ENCODE assay signal across 8 mouse cellular contexts in genomic region chr3:152191791-152192237, GRCm38 (mm10). TPM values are rescaled to one million over a fixed set of nuclear protein-coding genes. Genes with fewer than 3 reads are reported as not detected.
DNase-seq lines count a peak whose midpoint lies in the region; ATAC-seq lines count a peak whose summit lies in the region.

No protein-coding gene starts in this region.

- H3K9me3 ChIP-seq in embryonic facial prominence, embryonic 11.5 days (replicated peaks; ENCODE audit: control insufficient read depth, low read length) = no peaks in the 10 kb centered on the region
- no peaks in the 10 kb centered on the region for H3K9me3 ChIP-seq in heart, embryonic 14.5 days (ENCODE audit: control insufficient read depth, low read length)

- no peak overlapping the region; the same call in 1 of the 2 replicates for H3K9ac ChIP-seq in embryonic facial prominence, embryonic 11.5 days (replicated peaks; ENCODE audit: low read length)
- H3K9ac ChIP-seq in heart, embryonic 14.5 days (ENCODE audit: low read length) = peak overlapping the region; percentile 87

- H3K4me3 ChIP-seq in embryonic facial prominence, embryonic 11.5 days (ENCODE audit: low read depth, low read length) = peak overlapping the region; percentile 34
- peak overlapping the region; percentile 58 to 61 for H3K4me3 ChIP-seq in heart, embryonic 14.5 days (ENCODE audit: control insufficient read depth in 1 of 2, insufficient read depth in 1 of 2, low read depth in 1 of 2, low read length in 2 of 2)

- H3K27me3 ChIP-seq in embryonic facial prominence, embryonic 11.5 days (ENCODE audit: control insufficient read depth, insufficient read depth, low read length) = no peaks in the 10 kb centered on the region
- no peaks in the 10 kb centered on the region for H3K27me3 ChIP-seq in heart, embryonic 14.5 days (ENCODE audit: control insufficient read depth, insufficient read depth, low read length)

- WGBS in embryonic facial prominence, embryonic 11.5 days = 29% methylated on average over 6 of the region's 6 CpGs
- 2% methylated on average over 6 of the region's 6 CpGs for WGBS in heart, embryonic 14.5 days

- no peak overlapping the region for H3K27ac ChIP-seq in embryonic facial prominence, embryonic 11.5 days (replicated peaks; ENCODE audit: low read depth, low read length)
- peak overlapping the region; percentile 88 to 94 for H3K27ac ChIP-seq in heart, embryonic 14.5 days (replicated peaks in 1 of 2; ENCODE audit: control insufficient read depth in 1 of 2, insufficient read depth in 1 of 2, low read depth in 2 of 2, low read length in 2 of 2)

- 0 out of 2 replicates have a peak, but pooled peaks have one; percentile 29 for ATAC-seq in embryonic facial prominence, embryonic 11.5 days (replicated peaks; ENCODE audit: insufficient number of reproducible peaks, low FRiP score, low TSS enrichment, low read depth)
- ATAC-seq in heart, embryonic 14.5 days (ENCODE audit: insufficient number of reproducible peaks, insufficient read depth, low FRiP score, low read depth) = peak; percentile 52; the same call in 1 of the 2 replicates
- ATAC-seq in megakaryocyte progenitor cell, adult 5-6 weeks (replicated peaks; ENCODE audit: poor library complexity) = peak; percentile 37

- H3K36me3 ChIP-seq in embryonic facial prominence, embryonic 11.5 days (replicated peaks; ENCODE audit: control insufficient read depth, insufficient read depth, low read depth, low read length) = no peaks in the 10 kb centered on the region
- H3K36me3 ChIP-seq in heart, embryonic 14.5 days (ENCODE audit: control insufficient read depth, insufficient read depth, low read length) = no peaks in the 10 kb centered on the region

- no peaks in the 10 kb centered on the region for H3K4me1 ChIP-seq in embryonic facial prominence, embryonic 11.5 days (ENCODE audit: control insufficient read depth, insufficient read depth, low read length)
- H3K4me1 ChIP-seq in heart, embryonic 14.5 days (ENCODE audit: control insufficient read depth in 2 of 2, insufficient read depth in 2 of 2, low read length in 2 of 2) = peaks cover 5 to 36% of the 10 kb centered on the region in 2 experiments

- H3K4me2 ChIP-seq in embryonic facial prominence, embryonic 11.5 days (ENCODE audit: low read depth, low read length) = peak overlapping the region; percentile 52
- H3K4me2 ChIP-seq in heart, embryonic 14.5 days (ENCODE audit: low read length) = peak overlapping the region; percentile 86

- DNase-seq in urinary bladder, postnatal 25 days (ENCODE audit: low spot score) = peak; percentile 15
- DNase-seq in urinary bladder, postnatal 4 days (ENCODE audit: low spot score in 2 of 2) = no peak
- peak; percentile 36 for DNase-seq in embryonic facial prominence, embryonic 11.5 days (ENCODE audit: low spot score)
- peak; percentile 61 for DNase-seq in kidney, postnatal 14 days
- no peak for DNase-seq in frontal cortex, postnatal 36 days (ENCODE audit: low spot score in 2 of 2)
- no peak for DNase-seq in urinary bladder, adult 2 months (ENCODE audit: low spot score)

RNA-seq across cellular contexts. Expression of gene Dnajb4, which starts 18.3 kb away (rescaled TPM):
- 31.1 and 32.6 TPM in 2 replicates for polyA plus RNA-seq in embryonic facial prominence, embryonic 11.5 days (2014; fragmentation: Nextera tagmentation; extraction: Ambion mirVana)
- polyA plus RNA-seq in heart, embryonic 14.5 days (2014; fragmentation: Nextera tagmentation; extraction: Ambion mirVana) = 46.2 and 47.9 TPM in 2 replicates
- total RNA-seq in megakaryocyte progenitor cell, adult 5-6 weeks (2015) = 37.8 and 37.9 TPM in 2 replicates
- total RNA-seq in megakaryocyte progenitor cell, adult 5-6 weeks (2017) = 39.3 and 43.5 TPM in 2 replicates
- 38.7 and 39.3 TPM in 2 replicates for polyA plus RNA-seq in urinary bladder, adult 2 months (2012; rRNA removed)

RNA-seq across cellular contexts. Expression of gene Fubp1, which starts 18.4 kb away (rescaled TPM):
- 419 and 482 TPM in 2 replicates for polyA plus RNA-seq in embryonic facial prominence, embryonic 11.5 days (2014; fragmentation: Nextera tagmentation; extraction: Ambion mirVana)
- polyA plus RNA-seq in heart, embryonic 14.5 days (2014; fragmentation: Nextera tagmentation; extraction: Ambion mirVana) = 113 and 117 TPM in 2 replicates
- total RNA-seq in megakaryocyte progenitor cell, adult 5-6 weeks (2015) = 149 and 188 TPM in 2 replicates
- 204 and 275 TPM in 2 replicates for total RNA-seq in megakaryocyte progenitor cell, adult 5-6 weeks (2017)
- polyA plus RNA-seq in urinary bladder, adult 2 months (2012; rRNA removed) = 57.6 and 74.3 TPM in 2 replicates

RNA-seq across cellular contexts. Expression of gene Gipc2, which starts 25.8 kb away (rescaled TPM):
- polyA plus RNA-seq in embryonic facial prominence, embryonic 11.5 days (2014; fragmentation: Nextera tagmentation; extraction: Ambion mirVana) = 4.2 TPM in 2 replicates
- polyA plus RNA-seq in heart, embryonic 14.5 days (2014; fragmentation: Nextera tagmentation; extraction: Ambion mirVana) = 2.9 and 4.1 TPM in 2 replicates
- 0.22 TPM in 1 of 2 replicates, not detected in the other for total RNA-seq in megakaryocyte progenitor cell, adult 5-6 weeks (2015)
- not detected in 2 replicates for total RNA-seq in megakaryocyte progenitor cell, adult 5-6 weeks (2017)
- polyA plus RNA-seq in urinary bladder, adult 2 months (2012; rRNA removed) = 3.3 and 4.9 TPM in 2 replicates

Comparison
In these comparisons a context has a peak if more than half of its experiments do, and no peak if none do; other contexts are left out.
1. DNase-seq: peak in urinary bladder, postnatal 25 days (single experiment), embryonic facial prominence, embryonic 11.5 days (single experiment) and kidney, postnatal 14 days (single experiment); none in urinary bladder, postnatal 4 days (0 of 2), frontal cortex, postnatal 36 days (0 of 2) and urinary bladder, adult 2 months (single experiment).
2. Peak in every context shown above with its lines, with median percentiles within 50 percentile points of each other: ATAC-seq.